Mouse (Mus musculus) embryonic fibroblast, embryonic 13.5 days (primary cell): ENCODE results near the gene Prepl. TPM values are rescaled to one million over a fixed set of nuclear protein-coding genes. Genes with fewer than 3 reads are reported as not detected.

ENCODE experiments used
- H3K27ac ChIP-seq: 2 replicates; pipeline ENCODE4 v1.5.1; 2012; ENCODE audit warnings: low read length, control low read depth, inconsistent platforms; ENCODE audit not compliant: insufficient read depth
- H3K4me1 ChIP-seq: 2 replicates; pipeline ENCODE4 v1.6.1; 2011; ENCODE audit warnings: low read length; ENCODE audit not compliant: control insufficient read depth, insufficient read depth
- H3K4me3 ChIP-seq: 2 replicates; pipeline ENCODE4 v1.5.1; 2011; ENCODE audit warnings: mild to moderate bottlenecking, control low read depth, low read length; ENCODE audit not compliant: insufficient read depth
- CTCF ChIP-seq: IDR thresholded peaks from 2 replicates; pipeline ENCODE4 v1.5.1; 2011; ENCODE audit warnings: mild to moderate bottlenecking, control low read depth, low read length, moderate library complexity, borderline replicate concordance; ENCODE audit not compliant: insufficient read depth
- POLR2A ChIP-seq: IDR thresholded peaks from 2 replicates; pipeline ENCODE4 v1.6.1; 2011; ENCODE audit warnings: low read depth, mild to moderate bottlenecking, control low read depth, low read length, moderate library complexity
- polyA plus RNA-seq: library from polyadenylated mRNA; stranded (reverse); fragments of >200 nt; gene quantifications from 2 replicates; pipeline ENCODE4 v1.2.4, GENCODE M21; 2011; ENCODE audit warnings: low read depth; ENCODE audit not compliant: missing spikeins, insufficient read length

Gene Prepl
- polyA plus RNA-seq, 1 experiment: 60.7 TPM

- no peak overlapping the region for H3K4me3 ChIP-seq
- no peak overlapping the region for H3K27ac ChIP-seq
- no peaks in the 10 kb centered on the region for H3K4me1 ChIP-seq
- TF ChIP-seq POLR2A (no peak), CTCF (no peak)
Measured at GRCm38 (mm10) chr17:85072383-85072782, 17.7 kb downstream of the Prepl start.

GRCm38 (mm10) chr17:85071088-85071775 is 18.8 kb downstream of the Prepl start:
- H3K27ac ChIP-seq: no peak overlapping the region
- TF ChIP-seq CTCF (peak; percentile 29; the same call in 1 of the 2 replicates), POLR2A (no peak)
- no peaks in the 10 kb centered on the region for H3K4me1 ChIP-seq
- no peak overlapping the region for H3K4me3 ChIP-seq

GRCm38 (mm10) chr17:85070658-85071057 is 19.4 kb downstream of the Prepl start:
- Histone ChIP-seq H3K4me3 (no peak overlapping the region), H3K27ac (no peak overlapping the region), H3K4me1 (no peaks in the 10 kb centered on the region)
- no peak for TF ChIP-seq CTCF

GRCm38 (mm10) chr17:85067331-85067730 is 22.7 kb downstream of the Prepl start:
- TF ChIP-seq POLR2A (no peak), CTCF (no peak)
- Histone ChIP-seq H3K4me3 (no peak overlapping the region), H3K27ac (no peak overlapping the region), H3K4me1 (no peaks in the 10 kb centered on the region)

GRCm38 (mm10) chr17:85063560-85063959 is 26.5 kb downstream of the Prepl start:
- Histone ChIP-seq H3K27ac (no peak overlapping the region), H3K4me3 (no peak overlapping the region), H3K4me1 (no peaks in the 10 kb centered on the region)
- TF ChIP-seq POLR2A (no peak), CTCF (no peak)

- Histone ChIP-seq H3K27ac (no peak overlapping the region), H3K4me3 (no peak overlapping the region), H3K4me1 (no peaks in the 10 kb centered on the region)
- TF ChIP-seq POLR2A (no peak), CTCF (no peak)
Measured at GRCm38 (mm10) chr17:85059136-85059535, 30.9 kb downstream of the Prepl start.

GRCm38 (mm10) chr17:85058276-85058675 is 31.8 kb downstream of the Prepl start:
- TF ChIP-seq POLR2A (no peak), CTCF (no peak)
- no peaks in the 10 kb centered on the region for H3K4me1 ChIP-seq
- H3K4me3 ChIP-seq: no peak overlapping the region
- H3K27ac ChIP-seq: no peak overlapping the region

- H3K4me1 ChIP-seq: no peaks in the 10 kb centered on the region
- H3K4me3 ChIP-seq: no peak overlapping the region
- TF ChIP-seq POLR2A: no peak
- TF ChIP-seq CTCF: no peak
- H3K27ac ChIP-seq: no peak overlapping the region
Measured at GRCm38 (mm10) chr17:85048379-85048778, 41.7 kb downstream of the Prepl start.

GRCm38 (mm10) chr17:85045160-85045559 is 44.9 kb downstream of the Prepl start:
- no peak overlapping the region for H3K4me3 ChIP-seq
- H3K27ac ChIP-seq: no peak overlapping the region
- no peak for TF ChIP-seq POLR2A
- H3K4me1 ChIP-seq: no peaks in the 10 kb centered on the region

- no peak overlapping the region for H3K27ac ChIP-seq
- no peak overlapping the region for H3K4me3 ChIP-seq
- H3K4me1 ChIP-seq: no peaks in the 10 kb centered on the region
- TF ChIP-seq POLR2A (no peak), CTCF (no peak)
Measured at GRCm38 (mm10) chr17:85044466-85044865, 45.6 kb downstream of the Prepl start.
